Mouse (Mus musculus) midbrain, embryonic 11.5 days (tissue): Measurements from ENCODE around the gene Rpl10a. TPM values are rescaled to one million over a fixed set of nuclear protein-coding genes. Genes with fewer than 3 reads are reported as not detected.

Experiments used
- ATAC-seq: fragments of 200-750 bp; cut with Nextera tagmentation; 2 replicates; pipeline ENCODE4 v1.8.0; 2017; ENCODE audit warnings: moderate TSS enrichment, moderate library complexity; ENCODE audit not compliant: low FRiP score
- DNase-seq: peaks from one replicate; pipeline ENCODE4 v3.0.0; 2015; ENCODE audit warnings: low spot score; ENCODE audit errors: missing footprints
- H3K27ac ChIP-seq: fragments of 300-500 bp; sonication (generic); 2 replicates; pipeline ENCODE4 v1.5.1; 2014; ENCODE audit warnings: low read depth, low read length
- H3K27me3 ChIP-seq: fragments of 300-500 bp; sonication (generic); 2 replicates; pipeline ENCODE4 v1.6.1; 2014; ENCODE audit warnings: mild to moderate bottlenecking, low read length, moderate library complexity, mixed read lengths; ENCODE audit not compliant: control insufficient read depth, insufficient read depth
- H3K36me3 ChIP-seq: fragments of 300-500 bp; sonication (generic); 2 replicates; pipeline ENCODE4 v1.6.1; 2014; ENCODE audit warnings: mild to moderate bottlenecking, low read length, moderate library complexity, mixed read lengths; ENCODE audit not compliant: control insufficient read depth, insufficient read depth
- H3K4me1 ChIP-seq: fragments of 300-500 bp; sonication (generic); 2 replicates; pipeline ENCODE4 v1.6.1; 2014; ENCODE audit warnings: low read length; ENCODE audit not compliant: control insufficient read depth, insufficient read depth
- H3K4me2 ChIP-seq: fragments of 300-500 bp; sonication (generic); 2 replicates; pipeline ENCODE4 v1.6.1; 2014; ENCODE audit warnings: mild to moderate bottlenecking, moderate library complexity
- H3K4me3 ChIP-seq: fragments of 300-500 bp; sonication (generic); 2 replicates; pipeline ENCODE4 v1.5.1; 2014; ENCODE audit warnings: low read depth, low read length
- H3K9ac ChIP-seq: fragments of 300-500 bp; sonication (generic); 2 replicates; pipeline ENCODE4 v1.6.1; 2014; ENCODE audit warnings: low read length
- H3K9me3 ChIP-seq: fragments of 300-500 bp; sonication (generic); 2 replicates; pipeline ENCODE4 v1.6.1; 2016; ENCODE audit warnings: low read length; ENCODE audit not compliant: control insufficient read depth
- WGBS: fragments of 180-500 bp; shearing (Covaris S2); extraction: QIAGEN DNeasy Blood & Tissue Kit; methylation state at CpG from one replicate; pipeline ENCODE4 v1.1.7; 2014; 5-methylcytosine and 5-hydroxymethylcytosine counted together
- polyA plus RNA-seq: library from polyadenylated mRNA; unstranded; fragments of >200 nt; fragmentation: Nextera tagmentation; extraction: Ambion mirVana; gene quantifications from 2 replicates; pipeline ENCODE4 v1.2.1, GENCODE M21; 2014

Gene Rpl10a
- polyA plus RNA-seq, 1 experiment from 2014 or later, result 471 TPM

DNA sequence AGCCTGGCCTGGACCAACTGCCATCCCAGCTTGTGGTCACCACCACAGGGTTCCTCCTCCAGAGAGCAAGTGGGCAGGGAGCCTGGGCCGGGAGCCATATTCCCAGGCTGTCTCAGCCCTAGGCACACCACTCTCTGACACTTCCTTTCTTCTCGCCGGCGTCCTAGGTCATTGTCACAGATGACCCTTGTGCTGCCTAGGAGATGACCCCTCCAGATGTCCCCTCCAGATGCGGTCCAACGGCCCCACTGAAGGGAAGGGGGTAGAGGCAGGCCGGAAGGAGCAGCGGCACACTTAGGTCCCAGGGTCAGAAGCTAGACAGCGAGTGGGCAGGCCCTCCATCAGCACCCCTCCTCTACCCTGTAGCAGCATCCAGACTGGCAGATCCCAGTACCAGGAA lies 27.9 kb upstream of the Rpl10a start:
- no peak for DNase-seq

DNA sequence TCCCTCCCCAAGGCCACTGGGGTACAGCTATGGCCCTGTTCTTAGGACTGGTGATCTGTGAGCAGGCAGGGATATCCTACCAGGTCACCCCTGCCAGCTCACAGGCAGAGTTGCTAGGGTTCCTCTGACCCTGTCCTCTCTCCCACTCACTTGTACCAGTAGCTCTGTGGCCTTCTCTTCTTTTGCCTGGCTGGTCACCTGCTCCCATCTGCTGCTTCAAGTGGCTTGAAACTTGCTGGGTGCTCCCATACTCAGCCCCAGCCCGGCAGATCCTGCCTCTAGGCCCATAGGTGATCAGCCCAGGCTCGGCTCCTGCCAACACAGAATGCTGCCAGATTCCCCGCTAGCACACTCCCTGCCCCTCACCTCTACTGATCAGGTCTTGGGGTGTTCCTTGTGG lies 27.4 kb upstream of the Rpl10a start:
- Histone ChIP-seq H3K36me3 (no peaks in the 10 kb centered on the region), H3K9me3 (no peaks in the 10 kb centered on the region), H3K27me3 (no peaks in the 10 kb centered on the region), H3K4me2 (no peak overlapping the region), H3K27ac (no peak overlapping the region), H3K4me3 (no peak overlapping the region), H3K4me1 (peaks cover 10% of the 10 kb centered on the region), H3K9ac (peak overlapping the region; percentile 1; the same call in 1 of the 2 replicates)
- DNase-seq (no peak), ATAC-seq (no peak)
- WGBS, result 63% methylated on average over 3 of the region's 3 CpGs

More for the DNA sequence above, 27.9 kb upstream of the Rpl10a start:
- H3K4me1 ChIP-seq, result peaks cover 10% of the 10 kb centered on the region
- H3K27ac ChIP-seq, result no peak overlapping the region; the same call in 1 of the 2 replicates
- no peaks in the 10 kb centered on the region for H3K27me3 ChIP-seq
- H3K9me3 ChIP-seq, result no peaks in the 10 kb centered on the region
- H3K9ac ChIP-seq, result peak overlapping the region; percentile 9; the same call in 1 of the 2 replicates
- H3K4me3 ChIP-seq, result no peak overlapping the region
- no peak for ATAC-seq
- no peaks in the 10 kb centered on the region for H3K36me3 ChIP-seq
- no peak overlapping the region for H3K4me2 ChIP-seq
- WGBS, result 24% methylated on average over 9 of the region's 9 CpGs

- no peaks in the 10 kb centered on the region for H3K27me3 ChIP-seq
- no peaks in the 10 kb centered on the region for H3K36me3 ChIP-seq
- H3K9me3 ChIP-seq, result no peaks in the 10 kb centered on the region
- no peak for ATAC-seq
- no peak overlapping the region for H3K4me2 ChIP-seq
- H3K9ac ChIP-seq, result no peak overlapping the region
- no peak overlapping the region for H3K4me3 ChIP-seq
- 54% methylated on average over 10 of the region's 10 CpGs for WGBS
- no peak for DNase-seq
- peaks cover 8% of the 10 kb centered on the region for H3K4me1 ChIP-seq
- no peak overlapping the region for H3K27ac ChIP-seq
Measured at GRCm38 (mm10) chr17:28305172-28305571, 23.1 kb upstream of the Rpl10a start.

DNA sequence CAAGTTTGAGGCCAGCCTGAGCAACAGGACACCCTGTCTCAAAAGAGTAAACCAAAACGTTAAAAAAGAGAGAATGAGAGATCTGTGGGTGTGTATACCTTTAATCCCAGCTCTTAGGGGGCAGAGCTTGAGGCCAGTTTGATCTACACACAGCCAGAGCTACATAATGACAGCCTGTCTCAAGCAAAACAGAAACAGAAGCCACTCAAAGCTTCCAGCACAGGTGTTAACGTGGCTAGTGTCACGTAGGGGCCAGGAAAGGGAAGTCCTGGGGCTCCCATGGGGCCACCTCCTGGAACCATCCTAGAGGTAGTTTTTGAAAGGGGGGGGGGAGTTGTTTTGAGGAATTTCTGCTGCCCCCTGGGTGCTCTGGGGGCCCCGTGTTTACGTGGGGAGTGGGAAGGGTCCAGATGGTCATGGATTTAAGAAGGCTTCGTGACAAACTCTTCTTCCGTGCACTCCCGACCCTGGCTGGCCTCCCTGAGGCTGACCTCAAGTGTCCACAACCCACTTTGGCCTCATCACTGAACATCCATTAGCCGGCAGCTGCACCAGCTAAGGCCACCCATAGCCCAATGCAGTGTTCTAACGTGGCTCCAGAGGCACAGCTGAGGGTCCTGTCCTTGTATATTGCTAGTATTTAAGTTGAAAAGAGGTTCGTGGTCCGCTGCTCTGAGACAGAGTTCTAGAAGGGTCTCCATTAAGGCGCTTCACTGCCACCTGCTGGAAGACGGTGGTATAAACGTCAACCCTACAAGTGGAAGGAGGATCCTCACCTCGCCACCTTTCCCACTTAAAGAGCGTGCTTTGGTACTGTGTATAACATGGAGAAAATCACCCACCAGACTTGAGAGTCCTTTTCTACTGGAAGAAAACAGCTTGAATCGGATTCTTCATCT lies 19.7 kb upstream of the Rpl10a start:
- Histone ChIP-seq H3K9ac (peak overlapping the region; percentile 16; the same call in 1 of the 2 replicates), H3K4me1 (peaks cover 4% of the 10 kb centered on the region; the same call in 1 of the 2 replicates), H3K4me2 (no peak overlapping the region), H3K4me3 (no peak overlapping the region), H3K9me3 (no peaks in the 10 kb centered on the region), H3K36me3 (no peaks in the 10 kb centered on the region), H3K27me3 (no peaks in the 10 kb centered on the region), H3K27ac (no peak overlapping the region)
- DNase-seq (peak; percentile 98), ATAC-seq (no peak)
- 16% methylated on average over 18 of the region's 18 CpGs for WGBS

GRCm38 (mm10) chr17:28310831-28311230 lies 17.4 kb upstream of the Rpl10a start:
- no peaks in the 10 kb centered on the region for H3K9me3 ChIP-seq
- no peak for ATAC-seq
- WGBS, result 76% methylated on average over 3 of the region's 3 CpGs
- no peaks in the 10 kb centered on the region for H3K27me3 ChIP-seq
- H3K4me2 ChIP-seq, result no peak overlapping the region
- DNase-seq, result no peak
- H3K27ac ChIP-seq, result no peak overlapping the region
- H3K4me3 ChIP-seq, result no peak overlapping the region
- H3K9ac ChIP-seq, result no peak overlapping the region
- H3K4me1 ChIP-seq, result peaks cover 14% of the 10 kb centered on the region
- H3K36me3 ChIP-seq, result no peaks in the 10 kb centered on the region

- ATAC-seq, result no peak
Measured at GRCm38 (mm10) chr17:28311366-28312132, 16.7 kb upstream of the Rpl10a start.

GRCm38 (mm10) chr17:28312232-28313211 lies 15.7 kb upstream of the Rpl10a start:
- ATAC-seq (peak; percentile 10; the same call in 1 of the 2 replicates), DNase-seq (no peak)
- peaks cover 14% of the 10 kb centered on the region for H3K4me1 ChIP-seq
- H3K27me3 ChIP-seq, result no peaks in the 10 kb centered on the region
- 29% methylated on average over 17 of the region's 17 CpGs for WGBS
- no peaks in the 10 kb centered on the region; the same call in 1 of the 2 replicates for H3K36me3 ChIP-seq
- H3K9me3 ChIP-seq, result no peaks in the 10 kb centered on the region
- H3K27ac ChIP-seq, result no peak overlapping the region
- H3K9ac ChIP-seq, result peak overlapping the region; percentile 24; the same call in 1 of the 2 replicates
- peak overlapping the region; percentile 84 for H3K4me3 ChIP-seq
- H3K4me2 ChIP-seq, result peak overlapping the region; percentile 89

More at GRCm38 (mm10) chr17:28311366-28312132, 16.7 kb upstream of the Rpl10a start:
- Histone ChIP-seq H3K9ac (no peak overlapping the region), H3K4me1 (peaks cover 14% of the 10 kb centered on the region), H3K4me2 (no peak overlapping the region), H3K9me3 (no peaks in the 10 kb centered on the region), H3K36me3 (no peaks in the 10 kb centered on the region; the same call in 1 of the 2 replicates), H3K27ac (no peak overlapping the region), H3K4me3 (no peak overlapping the region), H3K27me3 (no peaks in the 10 kb centered on the region)
- no peak for DNase-seq
- WGBS, result 76% methylated on average over 5 of the region's 5 CpGs

DNA sequence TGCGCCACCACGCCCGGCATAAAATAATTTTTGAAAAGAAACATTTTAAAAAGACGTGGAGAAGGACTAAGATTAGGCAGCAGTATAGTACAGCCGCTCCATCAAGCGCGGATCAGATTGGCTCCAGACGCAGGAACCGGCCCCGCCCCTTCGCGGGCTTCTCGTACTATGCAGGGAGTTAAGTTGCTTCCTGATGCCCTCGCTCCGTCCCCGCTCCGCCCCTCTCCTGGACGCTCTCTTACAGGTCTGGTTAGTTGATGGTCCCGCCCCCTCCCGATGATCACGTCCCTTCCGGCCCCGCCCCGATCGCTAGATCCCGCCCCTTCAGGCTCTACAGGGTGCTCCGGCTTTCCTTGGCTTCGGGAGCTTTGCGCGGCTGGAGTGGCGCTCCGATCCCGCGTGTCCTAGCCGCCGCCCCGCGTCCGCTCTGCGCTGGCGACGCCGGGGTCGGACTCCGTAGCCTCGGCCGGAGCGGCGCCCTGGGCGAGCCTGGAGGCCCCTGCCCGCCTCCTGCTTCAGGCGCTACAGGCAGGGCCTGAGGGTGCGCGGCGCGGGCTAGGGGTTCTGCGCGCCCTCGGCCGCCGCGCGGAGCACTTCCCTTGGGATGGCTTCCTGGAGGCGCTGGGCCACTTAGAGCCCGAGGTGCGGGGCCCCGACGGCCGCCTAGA lies 14.9 kb upstream of the Rpl10a start, which contains the start of gene Fance:
Gene Fance, plus strand, starts transcription at position 308 of the 668 bp plus-strand sequence.
- Histone ChIP-seq H3K4me1 (peaks cover 14% of the 10 kb centered on the region), H3K9me3 (no peaks in the 10 kb centered on the region), H3K36me3 (peaks cover 3% of the 10 kb centered on the region; the same call in 1 of the 2 replicates), H3K4me2 (peak within 1 kb of the TSS; percentile 89), H3K27ac (peak within 1 kb of the TSS; percentile 69), H3K9ac (peak within 1 kb of the TSS; percentile 91), H3K4me3 (peak within 1 kb of the TSS; percentile 84), H3K27me3 (no peaks in the 10 kb centered on the region)
- WGBS, result under 1% methylated on average over 54 of the region's 69 CpGs
- DNase-seq, result peak; percentile 100
- ATAC-seq, result peak; percentile 99
